Mouse (Mus musculus): Measurements from ENCODE around the gene Cep350.

DNA sequence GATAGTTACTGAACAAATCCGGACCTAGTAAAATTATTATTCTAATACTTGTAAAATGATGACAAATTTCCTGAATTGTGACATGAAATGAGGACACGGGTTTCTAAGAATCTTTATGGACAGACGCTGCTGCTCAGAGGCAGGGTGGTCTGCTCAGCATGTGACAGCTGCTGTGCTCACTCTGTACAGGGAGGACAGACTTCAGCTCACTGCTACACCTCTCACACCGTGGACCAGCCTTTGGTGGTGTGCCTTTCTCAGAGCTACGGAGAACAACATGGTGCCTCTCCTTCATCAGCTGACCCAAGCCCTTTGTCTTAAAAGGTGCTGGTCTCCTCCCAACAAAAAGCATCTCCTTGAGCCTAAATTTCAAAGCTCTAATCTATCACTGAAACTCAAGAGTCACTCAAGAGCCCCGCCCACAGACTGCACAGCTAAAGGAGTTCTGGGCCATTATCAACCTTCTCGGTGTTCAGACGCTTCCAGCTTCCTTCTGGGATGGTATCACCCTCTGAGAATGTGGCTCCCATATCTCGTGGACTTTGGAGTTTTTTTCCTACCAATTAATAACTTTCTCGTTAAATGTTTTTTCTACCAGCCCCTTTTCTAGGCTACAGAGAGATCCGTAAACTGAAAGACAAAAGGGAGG, 176.2 kb downstream of the Cep350 start:
- no peak for TF ChIP-seq CTCF (conservative IDR thresholded peaks at IDR 0.05; ENCODE audit: low read length)
- TF ChIP-seq NANOG (IDR thresholded peaks at IDR 0.05; ENCODE audit: borderline replicate concordance, low read length), result no peak
